Mouse (Mus musculus) embryonic facial prominence, embryonic 15.5 days (tissue): Measurements from ENCODE around the gene Cntn5. TPM values are rescaled to one million over a fixed set of nuclear protein-coding genes. Genes with fewer than 3 reads are reported as not detected.
A peak's percentile ranks its signal among the peaks of the same experiment; 100 is the strongest.

ENCODE experiments used
- ATAC-seq: fragments of 200-750 bp; cut with Nextera tagmentation; 2 replicates; pipeline ENCODE4 v1.8.0; 2017; ENCODE audit warnings: low read depth, moderate TSS enrichment; ENCODE audit not compliant: insufficient number of reproducible peaks, low FRiP score, low TSS enrichment
- H3K27ac ChIP-seq: fragments of 300-500 bp; sonication (generic); replicated peaks from 2 replicates; pipeline ENCODE4 v1.5.1; 2015; ENCODE audit warnings: mild to moderate bottlenecking, inconsistent platforms
- H3K27me3 ChIP-seq: fragments of 300-500 bp; sonication (generic); 2 replicates; pipeline ENCODE4 v1.6.1; 2015; ENCODE audit warnings: inconsistent platforms
- H3K36me3 ChIP-seq: fragments of 300-500 bp; sonication (generic); 2 replicates; pipeline ENCODE4 v1.6.1; 2015; ENCODE audit warnings: mild to moderate bottlenecking, inconsistent platforms
- H3K4me1 ChIP-seq: fragments of 300-500 bp; sonication (generic); 2 replicates; pipeline ENCODE4 v1.6.1; 2015; ENCODE audit warnings: inconsistent platforms
- H3K4me2 ChIP-seq: fragments of 300-500 bp; sonication (generic); replicated peaks from 2 replicates; pipeline ENCODE4 v1.6.1; 2015; ENCODE audit warnings: mild to moderate bottlenecking, inconsistent platforms
- H3K4me3 ChIP-seq: fragments of 300-500 bp; sonication (generic); replicated peaks from 2 replicates; pipeline ENCODE4 v1.5.1; 2015; ENCODE audit warnings: mild to moderate bottlenecking, inconsistent platforms
- H3K9ac ChIP-seq: fragments of 300-500 bp; sonication (generic); 2 replicates; pipeline ENCODE4 v1.6.1; 2015; ENCODE audit warnings: inconsistent platforms
- H3K9me3 ChIP-seq: fragments of 300-500 bp; sonication (generic); replicated peaks from 2 replicates; pipeline ENCODE4 v1.6.1; 2016; ENCODE audit warnings: inconsistent platforms
- WGBS: fragments of 180-500 bp; shearing (Covaris S2); methylation state at CpG from one replicate; pipeline ENCODE4 v1.1.7; 2015; 5-methylcytosine and 5-hydroxymethylcytosine counted together
- polyA plus RNA-seq: library from polyadenylated mRNA; unstranded; fragments of >200 nt; fragmentation: Nextera tagmentation; extraction: Ambion mirVana; gene quantifications from 2 replicates; pipeline ENCODE4 v1.2.1, GENCODE M21; 2015

Cntn5 gene
- polyA plus RNA-seq, 1 experiment from 2014 or later, result 1.8 TPM

DNA sequence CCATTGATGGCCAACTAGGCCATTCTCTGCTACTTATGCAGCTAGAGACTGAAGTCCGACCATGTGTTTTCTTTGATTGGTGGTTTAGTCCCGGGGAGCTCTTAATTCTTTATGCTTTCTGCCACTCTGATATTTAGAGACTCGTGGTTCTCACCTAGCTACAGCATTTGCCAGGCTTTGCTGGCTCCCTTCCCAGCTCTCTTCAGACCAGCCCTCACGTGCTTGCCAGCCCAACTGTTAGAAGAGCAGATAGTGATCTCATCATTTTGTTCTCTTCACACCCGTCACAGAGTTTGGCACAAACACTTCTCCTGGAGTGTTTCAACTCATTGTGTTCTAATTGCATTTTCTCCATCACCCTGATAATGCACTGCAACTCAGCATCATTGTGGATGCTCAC is 1005.5 kb downstream of the Cntn5 start:
- Histone ChIP-seq H3K9me3 (no peaks in the 10 kb centered on the region), H3K4me1 (no peaks in the 10 kb centered on the region), H3K4me2 (no peak overlapping the region), H3K36me3 (no peaks in the 10 kb centered on the region), H3K4me3 (no peak overlapping the region), H3K9ac (no peak overlapping the region), H3K27ac (no peak overlapping the region), H3K27me3 (no peaks in the 10 kb centered on the region)
- ATAC-seq, result no peak
- 52% methylated on average over 5 of the region's 5 CpGs for WGBS

DNA sequence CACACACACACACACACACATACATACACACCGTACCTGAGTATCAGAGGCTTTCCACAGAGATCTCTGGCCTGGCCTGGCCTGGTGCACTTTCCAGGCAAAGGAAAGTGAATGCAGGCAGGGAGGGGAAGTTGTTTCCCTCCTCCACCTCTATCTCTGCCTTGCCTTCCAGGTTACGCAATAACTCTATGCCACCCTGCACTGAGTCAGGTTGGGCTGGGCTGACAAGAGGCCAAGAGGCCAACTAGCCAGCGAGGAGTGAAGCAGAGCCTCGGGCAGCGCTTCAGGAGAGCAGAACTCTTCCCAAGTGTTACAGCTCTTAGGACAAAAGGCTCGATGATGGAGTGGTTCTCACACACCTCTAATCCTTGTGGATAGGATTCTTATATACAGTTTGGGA is 1018.4 kb downstream of the Cntn5 start:
- ATAC-seq, result no peak
- no peaks in the 10 kb centered on the region for H3K9me3 ChIP-seq
- no peak overlapping the region for H3K27ac ChIP-seq
- H3K4me1 ChIP-seq, result no peaks in the 10 kb centered on the region
- 83% methylated on average over 6 of the region's 6 CpGs for whole genome bisulfite sequencing
- H3K9ac ChIP-seq, result no peak overlapping the region
- no peaks in the 10 kb centered on the region for H3K36me3 ChIP-seq
- H3K4me3 ChIP-seq, result no peak overlapping the region
- H3K27me3 ChIP-seq, result no peaks in the 10 kb centered on the region
- no peak overlapping the region for H3K4me2 ChIP-seq

DNA sequence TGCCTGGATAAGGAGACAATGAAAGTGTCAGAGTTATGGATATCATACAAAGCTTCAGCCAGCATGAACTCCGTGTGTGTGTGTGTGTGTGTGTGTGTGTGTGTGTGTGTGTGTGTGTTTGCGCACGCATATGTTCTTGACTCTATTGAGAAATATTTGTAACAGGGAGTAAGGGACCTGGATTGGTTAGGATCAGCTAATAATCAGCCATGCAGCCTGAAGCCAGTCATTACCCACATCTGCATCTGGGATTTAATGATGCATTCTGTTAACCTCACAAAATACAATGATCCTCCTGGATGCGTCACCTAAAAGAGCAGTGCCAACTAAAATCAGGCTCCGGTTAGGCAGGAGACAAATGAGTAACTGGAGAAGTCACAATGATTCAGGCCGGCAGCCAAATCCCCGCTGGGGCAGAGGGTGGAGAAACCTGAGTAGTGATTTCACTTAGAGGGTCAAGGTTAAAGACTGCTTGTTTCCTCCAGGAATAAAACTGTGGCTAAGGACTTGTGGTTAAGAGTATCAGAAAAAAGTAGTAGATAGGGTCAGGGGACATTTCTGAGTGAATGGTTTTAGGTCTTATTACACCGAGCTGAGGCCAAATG is 1021.7 kb downstream of the Cntn5 start:
- H3K27me3 ChIP-seq, result no peaks in the 10 kb centered on the region
- no peaks in the 10 kb centered on the region for H3K36me3 ChIP-seq
- no peak overlapping the region for H3K4me2 ChIP-seq
- no peak overlapping the region for H3K27ac ChIP-seq
- no peaks in the 10 kb centered on the region for H3K9me3 ChIP-seq
- no peak overlapping the region for H3K4me3 ChIP-seq
- H3K9ac ChIP-seq, result no peak overlapping the region
- no peaks in the 10 kb centered on the region for H3K4me1 ChIP-seq
- WGBS, result 42% methylated on average over 8 of the region's 8 CpGs
- ATAC-seq, result peak; percentile 67

DNA sequence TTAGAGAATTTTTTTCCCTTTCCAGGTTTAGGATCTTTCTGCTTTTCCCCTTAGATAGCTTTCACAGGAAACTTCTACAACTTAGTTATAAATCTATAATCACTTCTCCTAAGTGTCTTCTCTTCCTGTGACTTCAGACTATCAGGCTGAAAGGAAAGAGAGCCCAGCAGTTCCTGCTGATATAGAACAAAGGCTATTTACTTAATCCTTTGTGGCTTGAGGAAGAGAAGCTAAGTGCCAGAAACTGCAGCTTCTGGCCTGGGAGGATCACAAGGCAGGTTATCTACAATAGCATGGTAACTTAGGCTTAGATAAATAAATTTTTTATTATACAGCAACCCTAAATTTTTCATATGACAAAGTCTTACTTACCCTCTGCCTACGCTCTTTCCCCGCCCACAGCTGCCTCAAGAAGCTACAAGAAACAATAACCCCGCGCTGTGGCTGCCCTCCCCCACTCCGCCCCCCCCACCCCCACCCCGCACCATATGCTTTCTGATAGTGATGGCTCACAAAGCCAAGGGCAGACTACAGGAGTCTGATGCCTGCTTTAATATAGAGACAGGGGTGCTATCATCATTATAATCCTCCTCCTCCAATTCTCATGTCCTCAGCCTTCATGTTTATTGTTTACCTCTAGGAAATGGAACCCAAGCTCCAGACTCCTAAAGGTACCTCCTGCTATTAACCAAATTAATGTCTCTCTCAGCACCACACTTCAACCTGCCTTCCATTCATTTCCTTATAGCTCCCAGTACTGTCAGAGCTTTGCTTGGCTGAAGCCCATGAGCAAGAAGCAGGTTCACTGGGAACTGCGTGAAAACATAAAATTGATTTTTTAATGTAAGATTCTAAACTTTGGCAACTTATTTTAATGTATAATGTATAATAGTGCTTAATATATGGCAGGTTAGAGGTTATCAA is 1032.2 kb downstream of the Cntn5 start:
- Histone ChIP-seq H3K4me1 (no peaks in the 10 kb centered on the region), H3K27ac (no peak overlapping the region), H3K9ac (no peak overlapping the region), H3K4me3 (no peak overlapping the region), H3K9me3 (no peaks in the 10 kb centered on the region), H3K4me2 (no peak overlapping the region), H3K27me3 (no peaks in the 10 kb centered on the region), H3K36me3 (no peaks in the 10 kb centered on the region)
- 35% methylated on average over 7 of the region's 7 CpGs for WGBS
- no peak for ATAC-seq

DNA sequence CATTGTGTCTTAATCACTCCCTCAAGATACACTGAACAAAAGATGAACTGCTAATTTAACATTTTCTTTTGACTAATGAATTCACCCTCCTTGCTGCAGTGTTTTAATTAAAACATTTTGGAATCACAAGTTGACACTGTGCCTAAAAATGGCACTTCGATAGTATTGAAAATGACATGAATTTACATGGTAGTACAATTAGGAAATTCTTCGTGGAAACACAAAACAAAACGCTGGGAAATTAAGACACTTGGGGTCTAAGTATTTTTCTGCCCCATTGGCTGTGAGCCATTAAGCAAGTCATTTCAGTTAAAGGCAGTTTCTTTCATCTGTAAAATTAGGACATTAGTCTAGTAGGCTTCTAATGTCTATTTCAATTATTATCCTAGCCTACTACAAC is 1043.9 kb downstream of the Cntn5 start:
- ATAC-seq, result no peak
- Histone ChIP-seq H3K4me3 (no peak overlapping the region), H3K4me2 (no peak overlapping the region), H3K9me3 (no peaks in the 10 kb centered on the region), H3K4me1 (no peaks in the 10 kb centered on the region), H3K27ac (no peak overlapping the region), H3K27me3 (no peaks in the 10 kb centered on the region), H3K36me3 (no peaks in the 10 kb centered on the region), H3K9ac (no peak overlapping the region)
- 64% methylated on average over 3 of the region's 3 CpGs for WGBS

DNA sequence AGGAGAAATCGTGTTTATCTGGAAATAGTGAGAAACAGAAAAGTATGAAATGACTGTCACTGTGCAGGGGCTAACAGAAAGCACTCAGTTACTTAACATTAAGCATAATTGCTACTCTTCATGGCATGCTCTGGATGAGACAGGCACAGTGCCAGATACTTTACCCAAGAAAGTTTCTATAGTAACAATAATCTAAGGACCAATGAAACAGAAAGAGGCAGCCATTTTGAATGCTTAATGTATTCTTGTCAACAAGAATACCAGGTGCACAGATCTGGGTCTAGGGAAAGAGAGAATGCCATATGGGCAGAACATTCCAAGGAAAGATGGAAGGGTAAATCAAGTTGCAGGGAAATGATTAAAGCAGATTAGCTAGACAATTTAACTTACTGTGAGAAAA is 1045.3 kb downstream of the Cntn5 start:
- Histone ChIP-seq H3K9ac (no peak overlapping the region), H3K4me3 (no peak overlapping the region), H3K4me1 (no peaks in the 10 kb centered on the region), H3K4me2 (no peak overlapping the region), H3K36me3 (no peaks in the 10 kb centered on the region), H3K9me3 (no peaks in the 10 kb centered on the region), H3K27ac (no peak overlapping the region), H3K27me3 (no peaks in the 10 kb centered on the region)
- ATAC-seq, result no peak
- WGBS, result 48% methylated on average over 1 of the region's 1 CpGs

DNA sequence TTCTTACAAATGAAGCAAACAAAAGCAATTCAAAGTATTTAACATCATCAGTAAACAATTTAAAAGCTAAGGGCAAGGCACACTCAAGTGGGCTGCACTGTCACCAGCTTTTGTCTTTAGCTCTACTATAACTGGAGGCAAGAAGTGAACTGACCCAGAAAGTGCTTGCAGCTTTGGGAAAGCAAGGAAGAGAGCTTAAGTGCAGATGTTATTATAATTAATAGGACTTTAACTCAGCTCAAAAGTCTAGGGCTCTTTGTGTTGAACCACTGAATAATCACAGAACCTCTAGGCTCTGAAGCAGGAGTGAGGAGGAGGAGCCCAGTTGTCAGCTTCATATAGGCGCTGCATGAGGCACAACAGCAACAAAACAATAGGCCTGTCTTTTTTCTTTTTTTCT is 1049.8 kb downstream of the Cntn5 start:
- H3K4me1 ChIP-seq, result no peaks in the 10 kb centered on the region
- no peak for ATAC-seq
- H3K4me3 ChIP-seq, result no peak overlapping the region
- no peak overlapping the region for H3K9ac ChIP-seq
- no peaks in the 10 kb centered on the region for H3K36me3 ChIP-seq
- no peaks in the 10 kb centered on the region for H3K27me3 ChIP-seq
- no peak overlapping the region for H3K27ac ChIP-seq
- H3K4me2 ChIP-seq, result no peak overlapping the region
- WGBS, result 66% methylated on average over 1 of the region's 1 CpGs
- no peaks in the 10 kb centered on the region for H3K9me3 ChIP-seq

DNA sequence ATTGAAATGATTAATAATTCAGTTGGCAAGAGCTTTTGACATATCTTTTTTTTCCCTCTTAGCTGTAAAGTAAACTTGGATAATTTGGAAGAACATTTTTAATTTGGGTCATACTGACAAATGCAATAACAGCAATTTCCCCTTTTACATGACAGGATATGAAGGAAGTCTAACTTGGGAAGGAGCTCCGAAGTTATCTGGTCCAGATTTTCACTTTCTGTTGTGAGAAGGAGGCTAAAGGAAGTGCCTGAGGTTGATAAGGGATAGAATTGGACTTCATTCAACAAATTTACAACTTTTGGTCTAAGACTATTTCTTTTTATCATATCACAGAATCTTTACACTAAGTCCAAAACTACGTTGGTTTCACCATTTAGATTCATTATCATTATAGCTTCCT is 1074.3 kb downstream of the Cntn5 start:
- Histone ChIP-seq H3K36me3 (no peaks in the 10 kb centered on the region), H3K4me1 (no peaks in the 10 kb centered on the region), H3K9ac (no peak overlapping the region), H3K27ac (no peak overlapping the region), H3K9me3 (no peaks in the 10 kb centered on the region), H3K27me3 (no peaks in the 10 kb centered on the region), H3K4me3 (no peak overlapping the region), H3K4me2 (no peak overlapping the region)
- 73% methylated on average over 2 of the region's 2 CpGs for WGBS
- ATAC-seq, result no peak

DNA sequence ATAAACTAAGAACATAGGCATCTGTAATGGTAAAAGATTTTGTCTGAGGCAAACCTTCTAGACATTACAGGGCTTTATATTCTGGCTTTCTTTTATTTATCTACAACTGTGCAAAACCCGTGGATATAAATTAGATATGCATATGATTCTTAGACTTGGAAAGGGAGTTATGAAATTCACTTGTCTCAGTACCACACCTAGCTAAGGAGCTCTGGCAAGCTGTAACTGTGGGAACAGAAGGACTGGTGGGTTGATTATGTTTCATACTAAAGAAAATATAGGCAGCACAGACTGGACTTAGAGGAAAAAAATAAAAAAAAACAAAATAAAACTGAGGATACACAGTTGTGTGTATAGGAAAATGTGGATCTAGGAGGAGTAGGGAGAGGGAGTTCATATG is 1084.6 kb downstream of the Cntn5 start:
- H3K36me3 ChIP-seq, result no peaks in the 10 kb centered on the region
- H3K4me1 ChIP-seq, result no peaks in the 10 kb centered on the region
- WGBS, result 63% methylated on average over 1 of the region's 1 CpGs
- H3K27me3 ChIP-seq, result no peaks in the 10 kb centered on the region
- no peak overlapping the region for H3K4me2 ChIP-seq
- H3K9ac ChIP-seq, result no peak overlapping the region
- no peak for ATAC-seq
- H3K27ac ChIP-seq, result no peak overlapping the region
- no peak overlapping the region for H3K4me3 ChIP-seq
- H3K9me3 ChIP-seq, result no peaks in the 10 kb centered on the region

DNA sequence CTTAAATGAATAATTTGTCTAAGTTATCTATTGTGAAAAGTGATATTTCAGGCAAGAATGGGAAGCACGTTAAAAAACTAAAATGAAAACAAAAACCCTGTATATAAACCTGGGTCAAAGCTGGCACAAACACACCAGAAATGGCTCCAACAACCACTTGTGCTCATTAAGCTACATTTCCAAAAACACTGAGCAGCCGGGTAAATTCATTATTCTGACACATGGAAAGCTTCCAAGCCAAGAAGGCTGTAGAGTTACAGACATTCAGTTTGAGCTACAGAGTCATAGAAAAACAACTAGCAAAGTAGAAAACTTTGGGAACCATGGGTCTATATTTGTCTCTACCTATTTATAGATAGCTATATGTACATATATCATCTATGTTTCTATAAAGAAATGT is 1087.1 kb downstream of the Cntn5 start:
- H3K4me3 ChIP-seq, result no peak overlapping the region
- no peaks in the 10 kb centered on the region for H3K27me3 ChIP-seq
- no peak overlapping the region for H3K4me2 ChIP-seq
- no peak for ATAC-seq
- no peak overlapping the region for H3K9ac ChIP-seq
- H3K4me1 ChIP-seq, result no peaks in the 10 kb centered on the region
- H3K9me3 ChIP-seq, result no peaks in the 10 kb centered on the region
- 64% methylated on average over 2 of the region's 2 CpGs for WGBS
- no peak overlapping the region for H3K27ac ChIP-seq
- H3K36me3 ChIP-seq, result no peaks in the 10 kb centered on the region

DNA sequence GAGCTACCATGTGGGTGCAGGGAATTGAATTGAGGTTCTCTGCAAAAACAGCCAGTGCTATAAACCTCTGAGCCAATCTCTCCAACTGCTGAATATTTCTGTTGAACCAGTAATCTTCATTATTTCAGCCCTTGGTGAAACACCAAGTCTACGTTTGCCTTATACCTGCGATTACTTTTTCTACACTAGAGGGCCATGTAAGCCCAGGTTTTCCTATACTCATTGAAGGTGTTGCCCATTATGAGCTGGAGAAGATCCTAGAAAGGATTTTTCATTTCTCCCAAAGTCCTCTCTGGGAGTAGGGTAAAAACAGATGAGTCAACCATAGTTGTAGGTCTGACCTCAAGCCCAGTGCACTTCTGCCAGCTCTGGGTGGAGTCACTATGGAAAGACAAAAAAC is 1105.0 kb downstream of the Cntn5 start:
- Histone ChIP-seq H3K36me3 (no peaks in the 10 kb centered on the region), H3K9me3 (no peaks in the 10 kb centered on the region)

DNA sequence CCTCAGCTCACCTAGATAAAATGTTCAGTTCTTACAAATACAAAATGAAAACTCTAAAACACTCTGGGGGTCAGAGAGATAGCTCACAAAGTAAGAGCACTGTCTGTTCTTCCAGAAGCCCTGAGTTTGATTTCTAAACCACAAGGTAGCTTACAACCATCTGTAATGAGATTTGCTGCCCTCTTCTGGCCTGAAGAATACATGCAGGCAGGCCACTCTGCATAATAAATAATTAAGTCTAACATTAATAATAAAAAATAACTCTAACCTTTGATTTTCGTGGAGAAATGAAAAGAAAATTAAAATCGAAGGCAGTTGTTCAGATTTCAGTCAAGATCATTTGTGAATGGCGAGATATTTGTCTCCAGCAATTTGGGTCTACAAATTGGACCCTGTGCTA is 1120.9 kb downstream of the Cntn5 start:
- H3K4me2 ChIP-seq, result no peak overlapping the region
- no peak overlapping the region for H3K27ac ChIP-seq
- no peaks in the 10 kb centered on the region for H3K27me3 ChIP-seq
- H3K4me1 ChIP-seq, result no peaks in the 10 kb centered on the region
- H3K9ac ChIP-seq, result no peak overlapping the region
- WGBS, result 48% methylated on average over 3 of the region's 3 CpGs
- no peaks in the 10 kb centered on the region for H3K36me3 ChIP-seq
- no peak overlapping the region for H3K4me3 ChIP-seq
- ATAC-seq, result no peak
- no peaks in the 10 kb centered on the region for H3K9me3 ChIP-seq

More for the DNA sequence above, 1105.0 kb downstream of the Cntn5 start:
- no peaks in the 10 kb centered on the region for H3K4me1 ChIP-seq
- ATAC-seq, result no peak
- H3K27me3 ChIP-seq, result no peaks in the 10 kb centered on the region
- H3K4me2 ChIP-seq, result no peak overlapping the region
- H3K27ac ChIP-seq, result no peak overlapping the region
- H3K9ac ChIP-seq, result no peak overlapping the region
- WGBS, result 83% methylated on average over 2 of the region's 2 CpGs
- no peak overlapping the region for H3K4me3 ChIP-seq
